ENCODE assay signal across 12 mouse cellular contexts in the genomic region with DNA sequence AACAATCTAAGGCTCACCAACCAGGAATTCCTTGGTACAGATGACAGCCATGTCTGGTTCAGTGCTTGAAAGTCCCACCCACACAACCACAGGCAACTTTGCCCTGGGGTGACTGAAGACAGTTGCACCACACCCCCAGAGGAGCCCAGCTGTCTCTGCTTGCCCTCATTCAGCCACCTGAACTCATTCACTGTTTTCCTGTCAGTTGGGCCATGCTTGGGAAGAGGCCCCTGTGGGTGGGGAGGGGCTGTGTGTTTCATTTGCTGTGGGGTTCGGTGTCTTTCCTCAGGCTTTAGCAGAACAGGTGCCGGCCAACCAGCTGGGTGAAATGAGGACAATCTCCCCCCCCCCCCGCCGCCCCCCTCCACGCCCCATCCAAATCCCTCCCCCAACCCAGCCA. TPM values are rescaled to one million over a fixed set of nuclear protein-coding genes. Genes with fewer than 3 reads are reported as not detected.
DNase-seq lines count a peak whose midpoint lies in the region; ATAC-seq and TF ChIP-seq lines count a peak whose summit lies in the region.
"Had no signal": no experiment of that assay in that cellular context is flagged by ENCODE, and none has a peak within 500 bp of the region (broad histone marks: within the 10 kb centered on the region; RNA-seq: fewer than 3 reads in every experiment).

No protein-coding gene starts in this region.

- WGBS in limb, embryonic 12.5 days, result 46% methylated on average over 3 of the region's 5 CpGs
- WGBS in limb, embryonic 10.5 days, result 80% methylated on average over 5 of the region's 5 CpGs
- 9% methylated on average over 5 of the region's 5 CpGs for WGBS in liver, embryonic 14.5 days (ENCODE audit: insufficient replicate concordance)

- H3K9me3 ChIP-seq in limb, embryonic 12.5 days, result no peaks in the 10 kb centered on the region
- no peaks in the 10 kb centered on the region for H3K9me3 ChIP-seq in limb, embryonic 10.5 days (replicated peaks)
- H3K9me3 ChIP-seq in liver, embryonic 14.5 days (ENCODE audit: control insufficient read depth, low read length), result no peaks in the 10 kb centered on the region
- H3K9me3 ChIP-seq: neural tube, embryonic 12.5 days had no signal

- no peaks in the 10 kb centered on the region for H3K27me3 ChIP-seq in limb, embryonic 12.5 days
- no peaks in the 10 kb centered on the region for H3K27me3 ChIP-seq in limb, embryonic 10.5 days (ENCODE audit: low read depth, poor library complexity, severe bottlenecking)
- no peaks in the 10 kb centered on the region for H3K27me3 ChIP-seq in liver, embryonic 14.5 days (ENCODE audit: control insufficient read depth, insufficient read depth, low read length)
- H3K27me3 ChIP-seq: neural tube, embryonic 12.5 days had no signal

- no peak; the same call in 1 of the 2 replicates for ATAC-seq in limb, embryonic 12.5 days (ENCODE audit: insufficient number of reproducible peaks, insufficient read depth, low FRiP score, low TSS enrichment, low read depth)
- ATAC-seq in liver, embryonic 14.5 days (ENCODE audit: insufficient read depth), result peak; percentile 42; the same call in 1 of the 2 replicates

- H3K4me1 ChIP-seq in limb, embryonic 12.5 days (replicated peaks), result peaks cover 9% of the 10 kb centered on the region; the same call in 1 of the 2 replicates
- peaks cover 8% of the 10 kb centered on the region for H3K4me1 ChIP-seq in limb, embryonic 10.5 days
- H3K4me1 ChIP-seq in liver, embryonic 14.5 days (replicated peaks; ENCODE audit: control insufficient read depth in 2 of 2, insufficient read depth in 2 of 2, low read length in 1 of 2), result peaks cover 18 to 32% of the 10 kb centered on the region in 2 experiments

- intact Hi-C loops in left cerebral cortex, postnatal 36 days (cut with DNase I), result no loop called here

- H3K36me3 ChIP-seq in limb, embryonic 12.5 days, result no peaks in the 10 kb centered on the region
- H3K36me3 ChIP-seq in limb, embryonic 10.5 days, result no peaks in the 10 kb centered on the region
- H3K36me3 ChIP-seq in liver, embryonic 14.5 days (replicated peaks; ENCODE audit: control insufficient read depth, insufficient read depth, low read depth), result no peaks in the 10 kb centered on the region
- H3K36me3 ChIP-seq: neural tube, embryonic 12.5 days had no signal

- no peak for TF ChIP-seq EP300 in liver, embryonic 14.5 days (IDR thresholded peaks at IDR 0.05; ENCODE audit: low read depth)

- no peak overlapping the region for H3K4me3 ChIP-seq in limb, embryonic 12.5 days (replicated peaks)
- H3K4me3 ChIP-seq in limb, embryonic 10.5 days, result no peak overlapping the region
- no peak overlapping the region for H3K4me3 ChIP-seq in liver, embryonic 14.5 days (ENCODE audit: insufficient read depth in 1 of 2, low read depth in 2 of 2, low read length in 2 of 2)
- H3K4me3 ChIP-seq: neural tube, embryonic 12.5 days had no signal

- no peak overlapping the region for H3K9ac ChIP-seq in limb, embryonic 12.5 days (replicated peaks)
- peak overlapping the region; percentile 31; the same call in 1 of the 2 replicates for H3K9ac ChIP-seq in liver, embryonic 14.5 days (replicated peaks)
- H3K9ac ChIP-seq: neural tube, embryonic 12.5 days had no signal

- no peak for TF ChIP-seq CTCF in liver, embryonic 14.5 days (IDR thresholded peaks at IDR 0.05; ENCODE audit: low read depth)

- no peak overlapping the region for H3K4me2 ChIP-seq in limb, embryonic 12.5 days
- no peak overlapping the region for H3K4me2 ChIP-seq in liver, embryonic 14.5 days (ENCODE audit: low read depth)
- H3K4me2 ChIP-seq: neural tube, embryonic 12.5 days had no signal

- H3K27ac ChIP-seq in limb, embryonic 12.5 days, result peak overlapping the region; percentile 23; the same call in 1 of the 2 replicates
- no peak overlapping the region for H3K27ac ChIP-seq in limb, embryonic 10.5 days
- H3K27ac ChIP-seq in liver, embryonic 14.5 days, result peak overlapping the region; percentile 31
- H3K27ac ChIP-seq: neural tube, embryonic 12.5 days had no signal

- DNase-seq in limb, embryonic 10.5 days (ENCODE audit: low spot score), result no peak
- peak; percentile 42 for DNase-seq in c-Kit-positive CD71-negative TER-119-negative erythroid progenitor cells, embryonic 14.5 days (ENCODE audit: low read depth)
- no peak for DNase-seq in liver, embryonic 14.5 days (ENCODE audit: low read depth in 3 of 3, low spot score in 3 of 3)
- peak; percentile 89 for DNase-seq in thymus, postnatal 25 days
- no peak for DNase-seq in embryo, embryonic 11 days
- no peak for DNase-seq in adrenal gland, postnatal 14 days
- no peak for DNase-seq in left cerebral cortex, postnatal 36 days (ENCODE audit: low spot score in 2 of 2)
- DNase-seq: cerebellum, adult 8-10 months; kidney, adult 11 months; lung, adult 2 months had no signal

RNA-seq across cellular contexts. Expression of a gene that starts 37.2 kb away (rescaled TPM):
- 323 and 348 TPM in 2 replicates for polyA plus RNA-seq in limb, embryonic 12.5 days (2016; fragmentation: Nextera tagmentation; extraction: Ambion mirVana)
- 405 and 413 TPM in 2 replicates for polyA plus RNA-seq in limb, embryonic 10.5 days (2016; fragmentation: Nextera tagmentation; extraction: Ambion mirVana)
- 195 and 227 TPM in 2 replicates for polyA plus RNA-seq in liver, embryonic 14.5 days (2012; rRNA removed)
- polyA plus RNA-seq in liver, embryonic 14.5 days (2014; fragmentation: Nextera tagmentation; extraction: Ambion mirVana), result 379 and 451 TPM in 2 replicates
- total RNA-seq in adrenal gland, postnatal 14 days (2021), result 228 and 248 TPM in 2 replicates
- 10 to 100 TPM; 30.1 to 34.9 TPM for total RNA-seq in left cerebral cortex, postnatal 36 days (2021)

RNA-seq across cellular contexts. Expression of a gene that starts 40.0 kb away (rescaled TPM):
- 39.0 and 40.3 TPM in 2 replicates for polyA plus RNA-seq in limb, embryonic 12.5 days (2016; fragmentation: Nextera tagmentation; extraction: Ambion mirVana)
- polyA plus RNA-seq in limb, embryonic 10.5 days (2016; fragmentation: Nextera tagmentation; extraction: Ambion mirVana), result 32.1 and 36.8 TPM in 2 replicates
- polyA plus RNA-seq in liver, embryonic 14.5 days (2012; rRNA removed), result 13.8 and 15.5 TPM in 2 replicates
- polyA plus RNA-seq in liver, embryonic 14.5 days (2014; fragmentation: Nextera tagmentation; extraction: Ambion mirVana), result 10.4 and 11.8 TPM in 2 replicates
- 22.9 and 23.9 TPM in 2 replicates for total RNA-seq in adrenal gland, postnatal 14 days (2021)
- total RNA-seq in left cerebral cortex, postnatal 36 days (2021), result 10 to 100 TPM; 16.9 to 20.6 TPM

Comparison
In these comparisons a context has a peak if more than half of its experiments do, and no peak if none do; other contexts are left out.
1. DNase-seq: peak in c-Kit-positive CD71-negative TER-119-negative erythroid progenitor cells, embryonic 14.5 days (single experiment) and thymus, postnatal 25 days (single experiment); none in limb, embryonic 10.5 days (single experiment), liver, embryonic 14.5 days (0 of 3), embryo, embryonic 11 days (single experiment), adrenal gland, postnatal 14 days (single experiment) and left cerebral cortex, postnatal 36 days (0 of 2).